Mouse (Mus musculus) C2C12 (cell line): ENCODE results near the gene Gm37240.

Experiments used
- CTCF ChIP-seq: IDR thresholded peaks from one replicate; pipeline ENCODE4 v1.5.1; 2011; ENCODE audit not compliant: control insufficient read depth, insufficient read depth, insufficient read length
- USF1 ChIP-seq: IDR thresholded peaks from one replicate; pipeline ENCODE4 v1.6.1; 2011; ENCODE audit warnings: low read depth, mild to moderate bottlenecking, control low read depth, moderate library complexity

DNA sequence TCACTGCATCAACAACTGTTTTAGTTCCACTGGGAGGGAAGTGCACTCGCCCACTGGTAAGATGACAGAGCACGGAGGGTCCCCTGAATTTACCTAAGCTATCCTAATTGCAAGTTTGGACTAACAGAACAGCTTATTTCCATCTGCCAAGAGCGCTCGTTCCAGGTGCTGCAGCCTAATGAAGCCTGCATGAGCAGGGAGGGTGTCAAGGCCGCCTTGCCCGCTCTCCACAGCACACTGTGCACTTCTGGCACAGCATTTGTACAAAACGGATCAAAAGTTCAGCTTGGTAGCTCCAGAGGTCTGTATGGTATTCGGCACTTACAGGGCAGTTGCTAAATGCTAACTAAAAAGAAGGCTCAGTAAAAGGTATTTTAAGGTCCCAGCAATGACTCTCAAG is 100.8 kb downstream of the Gm37240 start:
- TF ChIP-seq USF1 (no peak), CTCF (no peak)
